Mouse (Mus musculus): ENCODE results near the gene Mapkapk2. TPM values are rescaled to one million over a fixed set of nuclear protein-coding genes. Genes with fewer than 3 reads are reported as not detected.
A peak's percentile ranks its signal among the peaks of the same experiment; 100 is the strongest.
"Not testable (repeated sequence)": the region's sequence is repeated elsewhere in the genome, so short reads cannot be mapped to it uniquely, and the experiment has no call there.

Mapkapk2 gene
- polyA plus RNA-seq (2015; fragmentation: Nextera tagmentation; extraction: Ambion mirVana), result 34.9 and 35.9 TPM in 2 replicates

- no peaks in the 10 kb centered on the region for H3K9me3 ChIP-seq (ENCODE audit: control insufficient read depth)
These were observed at the start of gene Mapkapk2 for GRCm38 (mm10) chr1:131097700-131098094. Mapkapk2 (minus strand) TSS chr1:131097826.

GRCm38 (mm10) chr1:131146181-131146614 lies 48.6 kb upstream of the Mapkapk2 start:
- no peak for ATAC-seq

More at GRCm38 (mm10) chr1:131097700-131098094, at the start of gene Mapkapk2:
- WGBS, result 1% methylated on average over 19 of the region's 32 CpGs
- peak within 1 kb of the TSS; percentile 96 for H3K4me3 ChIP-seq (ENCODE audit: low read depth, low read length)
- no peaks in the 10 kb centered on the region for H3K36me3 ChIP-seq (ENCODE audit: control insufficient read depth, insufficient read depth)
- peak within 1 kb of the TSS; percentile 85 for H3K4me2 ChIP-seq (replicated peaks; ENCODE audit: low read depth)
- peak within 1 kb of the TSS; percentile 95 for H3K27ac ChIP-seq (ENCODE audit: low read depth, low read length)
- ATAC-seq, result peak; percentile 93
- peak within 1 kb of the TSS; percentile 97 for H3K9ac ChIP-seq (ENCODE audit: low read depth, low read length)
- H3K4me1 ChIP-seq (replicated peaks; ENCODE audit: control insufficient read depth, insufficient read depth, low read length), result peaks cover 6% of the 10 kb centered on the region; the same call in 1 of the 2 replicates
- H3K27me3 ChIP-seq (replicated peaks; ENCODE audit: control insufficient read depth, insufficient read depth, low read length), result no peaks in the 10 kb centered on the region
- TF ChIP-seq CTCF (IDR thresholded peaks at IDR 0.05; ENCODE audit: low read depth), result no peak

GRCm38 (mm10) chr1:131145222-131145621 lies 47.6 kb upstream of the Mapkapk2 start:
- not testable (repeated sequence) for ATAC-seq; H3K27me3 ChIP-seq (replicated peaks; ENCODE audit: control insufficient read depth, insufficient read depth, low read length); H3K9ac ChIP-seq (ENCODE audit: low read depth, low read length); H3K9me3 ChIP-seq (ENCODE audit: control insufficient read depth); H3K4me2 ChIP-seq (replicated peaks; ENCODE audit: low read depth); H3K4me1 ChIP-seq (replicated peaks; ENCODE audit: control insufficient read depth, insufficient read depth, low read length); H3K36me3 ChIP-seq (ENCODE audit: control insufficient read depth, insufficient read depth); H3K4me3 ChIP-seq (ENCODE audit: low read depth, low read length); H3K27ac ChIP-seq (ENCODE audit: low read depth, low read length)
- whole genome bisulfite sequencing, result 92% methylated on average over 3 of the region's 3 CpGs

More at GRCm38 (mm10) chr1:131146181-131146614, 48.6 kb upstream of the Mapkapk2 start:
- no peaks in the 10 kb centered on the region for H3K4me1 ChIP-seq (replicated peaks; ENCODE audit: control insufficient read depth, insufficient read depth, low read length)
- H3K27me3 ChIP-seq (replicated peaks; ENCODE audit: control insufficient read depth, insufficient read depth, low read length), result no peaks in the 10 kb centered on the region
- no peak overlapping the region for H3K4me3 ChIP-seq (ENCODE audit: low read depth, low read length)
- no peaks in the 10 kb centered on the region for H3K36me3 ChIP-seq (ENCODE audit: control insufficient read depth, insufficient read depth)
- H3K9ac ChIP-seq (ENCODE audit: low read depth, low read length), result no peak overlapping the region
- no peaks in the 10 kb centered on the region for H3K9me3 ChIP-seq (ENCODE audit: control insufficient read depth)
- no peak overlapping the region for H3K4me2 ChIP-seq (replicated peaks; ENCODE audit: low read depth)
- WGBS, result 84% methylated on average over 3 of the region's 3 CpGs
- no peak overlapping the region for H3K27ac ChIP-seq (ENCODE audit: low read depth, low read length)
- no peak for TF ChIP-seq CTCF (IDR thresholded peaks at IDR 0.05; ENCODE audit: low read depth)

- H3K4me1 ChIP-seq (replicated peaks; ENCODE audit: control insufficient read depth, insufficient read depth, low read length), result no peaks in the 10 kb centered on the region
- H3K4me3 ChIP-seq (ENCODE audit: low read depth, low read length), result no peak overlapping the region
- TF ChIP-seq CTCF (IDR thresholded peaks at IDR 0.05; ENCODE audit: low read depth), result no peak
- H3K27me3 ChIP-seq (replicated peaks; ENCODE audit: control insufficient read depth, insufficient read depth, low read length), result no peaks in the 10 kb centered on the region
- H3K9ac ChIP-seq (ENCODE audit: low read depth, low read length), result no peak overlapping the region
- WGBS, result 92% methylated on average over 1 of the region's 1 CpGs
- no peaks in the 10 kb centered on the region for H3K36me3 ChIP-seq (ENCODE audit: control insufficient read depth, insufficient read depth)
- no peaks in the 10 kb centered on the region for H3K9me3 ChIP-seq (ENCODE audit: control insufficient read depth)
- no peak overlapping the region for H3K4me2 ChIP-seq (replicated peaks; ENCODE audit: low read depth)
- ATAC-seq, result no peak
- no peak overlapping the region for H3K27ac ChIP-seq (ENCODE audit: low read depth, low read length)
These were observed 44.8 kb upstream of the Mapkapk2 start for GRCm38 (mm10) chr1:131142472-131142871.

DNA sequence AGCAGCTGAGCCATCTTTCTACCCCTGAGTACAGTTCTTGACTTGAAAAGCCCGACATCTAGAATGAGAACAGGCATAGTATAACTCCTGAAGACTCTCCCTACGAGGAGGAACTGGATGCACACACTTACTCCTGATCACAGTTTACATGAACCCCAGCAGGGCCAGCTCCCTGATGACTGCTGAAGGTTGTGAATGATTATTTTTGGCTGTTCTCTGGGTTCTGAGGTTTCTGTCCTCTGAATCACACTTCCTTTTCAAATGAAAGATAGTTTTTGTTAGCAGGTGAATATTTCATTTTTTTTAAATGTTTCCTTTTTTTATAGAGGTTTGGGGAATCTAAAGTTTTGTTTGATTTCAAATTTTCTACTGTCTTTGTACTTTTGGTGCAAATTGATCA lies 43.8 kb upstream of the Mapkapk2 start:
- H3K27me3 ChIP-seq (replicated peaks; ENCODE audit: control insufficient read depth, insufficient read depth, low read length), result no peaks in the 10 kb centered on the region
- no peak overlapping the region for H3K27ac ChIP-seq (ENCODE audit: low read depth, low read length)
- 50% methylated on average over 2 of the region's 2 CpGs for WGBS
- no peak overlapping the region for H3K4me2 ChIP-seq (replicated peaks; ENCODE audit: low read depth)
- H3K4me3 ChIP-seq (ENCODE audit: low read depth, low read length), result no peak overlapping the region
- H3K9me3 ChIP-seq (ENCODE audit: control insufficient read depth), result no peaks in the 10 kb centered on the region
- no peak for TF ChIP-seq CTCF (IDR thresholded peaks at IDR 0.05; ENCODE audit: low read depth)
- no peaks in the 10 kb centered on the region for H3K36me3 ChIP-seq (ENCODE audit: control insufficient read depth, insufficient read depth)
- H3K9ac ChIP-seq (ENCODE audit: low read depth, low read length), result no peak overlapping the region
- ATAC-seq, result no peak
- H3K4me1 ChIP-seq (replicated peaks; ENCODE audit: control insufficient read depth, insufficient read depth, low read length), result no peaks in the 10 kb centered on the region

- no peak for ATAC-seq
These were observed 41.8 kb upstream of the Mapkapk2 start for GRCm38 (mm10) chr1:131139102-131140095.

More at GRCm38 (mm10) chr1:131139102-131140095, 41.8 kb upstream of the Mapkapk2 start:
- Histone ChIP-seq H3K9me3 (ENCODE audit: control insufficient read depth) (no peaks in the 10 kb centered on the region), H3K36me3 (ENCODE audit: control insufficient read depth, insufficient read depth) (no peaks in the 10 kb centered on the region), H3K9ac (ENCODE audit: low read depth, low read length) (no peak overlapping the region), H3K4me2 (replicated peaks; ENCODE audit: low read depth) (peak overlapping the region; percentile 98), H3K4me1 (replicated peaks; ENCODE audit: control insufficient read depth, insufficient read depth, low read length) (no peaks in the 10 kb centered on the region), H3K27me3 (replicated peaks; ENCODE audit: control insufficient read depth, insufficient read depth, low read length) (no peaks in the 10 kb centered on the region), H3K27ac (ENCODE audit: low read depth, low read length) (no peak overlapping the region; the same call in 1 of the 2 replicates), H3K4me3 (ENCODE audit: low read depth, low read length) (peak overlapping the region; percentile 83)
- no peak for TF ChIP-seq CTCF (IDR thresholded peaks at IDR 0.05; ENCODE audit: low read depth)
- 56% methylated on average over 11 of the region's 11 CpGs for WGBS

Measured in intestine, postnatal 0 days (tissue).